Mouse (Mus musculus): ENCODE measurements at regions not wholly inside any gene's neighbourhood (a gene's known extent, or its start where the extent isn't known, plus 50 kb on each side); places are given as distances from the start of the nearest gene placed in this dataset.

DNA sequence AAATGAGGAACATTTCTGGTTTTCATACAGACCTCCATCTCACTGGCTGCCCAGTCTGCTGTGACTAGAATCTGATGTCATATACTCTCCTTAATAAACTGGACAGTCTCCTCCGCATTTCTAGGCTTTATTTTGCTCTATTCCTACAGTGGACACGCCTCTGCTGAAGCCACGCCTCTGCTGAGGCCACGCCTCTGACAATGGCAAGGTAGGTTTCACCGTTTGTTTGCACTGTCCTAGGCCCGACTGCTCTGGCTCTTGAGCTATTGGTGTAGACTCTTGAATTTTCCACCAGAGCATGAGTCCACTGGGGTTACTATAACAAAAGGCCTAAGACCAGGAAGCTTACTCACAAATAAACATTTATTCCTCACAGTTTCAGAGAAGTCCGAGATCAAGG lies 69.8 kb upstream of the Pax2 start:
- in situ Hi-C loops (cut with MboI, MseI), result no loop called here

DNA sequence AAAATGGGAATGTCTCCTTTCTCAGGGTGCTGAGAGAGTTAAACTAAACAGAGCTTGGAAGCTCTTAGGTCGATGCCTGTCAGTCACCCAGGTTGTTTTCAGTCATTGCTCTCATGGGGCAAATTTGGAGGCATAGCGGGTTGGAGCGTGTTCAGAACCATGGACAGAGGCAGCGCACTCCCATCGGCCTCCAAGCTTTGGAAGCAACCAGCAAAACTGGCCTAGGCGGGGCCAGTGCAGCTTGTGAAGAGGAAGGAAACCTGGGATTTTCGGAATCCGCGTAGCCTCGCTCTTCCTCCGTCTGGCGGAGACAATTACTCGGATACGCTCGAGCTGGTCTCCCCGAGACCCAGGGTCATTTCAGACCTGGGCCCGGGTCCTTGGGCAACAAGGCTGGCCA lies 63.4 kb upstream of the Pax2 start:
- in situ Hi-C loops (cut with MboI, MseI), result no loop called here

DNA sequence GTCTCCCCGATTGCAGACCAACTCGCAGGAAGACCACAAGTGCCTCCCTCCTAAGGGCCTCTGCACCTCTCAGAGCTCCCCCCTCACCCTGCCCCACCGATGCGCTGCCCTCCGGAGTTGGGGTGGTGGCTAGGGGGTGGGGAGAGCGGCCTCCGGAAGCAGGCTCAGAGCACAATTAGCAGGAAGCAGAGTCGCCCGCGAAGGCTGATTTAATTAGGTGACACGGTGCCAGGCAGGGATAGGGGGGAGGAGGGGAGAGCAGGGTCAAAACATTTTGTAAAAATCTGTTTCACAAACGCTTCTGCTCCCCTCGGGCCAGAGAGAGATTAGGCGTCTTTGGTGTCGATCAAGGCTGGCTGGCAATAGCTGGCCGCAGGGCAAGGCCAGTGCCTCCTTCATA lies 63.0 kb upstream of the Pax2 start:
- in situ Hi-C loops (cut with MboI, MseI), result no loop called here

DNA sequence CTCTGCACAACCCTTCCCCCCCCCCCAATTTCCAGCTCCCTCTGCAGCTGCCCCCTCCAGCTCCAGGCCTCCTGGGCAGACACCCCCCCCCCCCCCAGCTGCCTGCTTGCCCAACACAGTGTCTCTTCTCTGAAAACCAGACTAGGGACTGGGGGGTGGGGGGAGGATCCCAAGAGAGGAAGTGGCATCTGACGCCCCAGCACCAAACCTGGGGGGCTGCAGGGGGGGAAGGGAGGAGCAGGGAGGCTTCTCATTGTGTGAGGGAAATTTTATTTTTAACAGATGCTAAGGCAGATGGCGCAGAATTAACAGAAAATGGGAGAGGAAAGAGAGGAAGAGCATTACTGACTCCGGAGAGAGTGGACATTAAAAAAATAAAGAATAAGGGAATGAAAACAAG lies 60.5 kb upstream of the Pax2 start:
- in situ Hi-C loops (cut with MboI, MseI), result no loop called here

DNA sequence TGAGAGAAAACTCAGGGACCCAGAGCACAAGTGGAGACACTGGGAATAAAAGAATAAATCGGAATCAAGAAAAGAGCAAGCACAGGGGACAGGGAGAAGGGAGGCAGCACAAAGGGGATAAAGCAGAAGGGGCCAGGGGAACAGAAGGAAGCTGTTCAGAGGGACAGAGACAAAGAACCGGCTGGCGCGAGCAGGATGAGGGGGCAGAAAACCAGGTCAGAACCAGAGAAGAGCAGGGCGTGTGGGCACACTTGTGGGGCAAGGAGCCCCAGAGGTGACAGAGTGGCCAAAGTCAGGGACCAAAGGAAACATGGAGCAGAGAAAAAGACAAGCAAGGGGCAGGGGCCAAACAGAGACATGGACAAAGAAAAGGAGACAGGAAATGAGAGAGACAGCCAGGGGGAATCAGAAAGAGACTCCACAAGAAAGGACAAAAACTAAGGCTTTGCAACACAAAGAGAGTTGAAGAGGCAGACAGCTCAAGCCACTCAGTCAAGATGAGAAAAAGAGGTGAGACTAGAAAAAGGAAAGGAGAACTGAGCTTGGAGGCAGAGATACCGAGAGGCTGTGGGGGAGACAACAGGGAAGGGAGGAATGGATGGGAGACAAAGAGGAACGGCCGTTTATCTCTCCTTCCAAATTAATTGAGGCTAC lies 59.7 kb upstream of the Pax2 start:
- in situ Hi-C loops (cut with MboI, MseI), result no loop called here

DNA sequence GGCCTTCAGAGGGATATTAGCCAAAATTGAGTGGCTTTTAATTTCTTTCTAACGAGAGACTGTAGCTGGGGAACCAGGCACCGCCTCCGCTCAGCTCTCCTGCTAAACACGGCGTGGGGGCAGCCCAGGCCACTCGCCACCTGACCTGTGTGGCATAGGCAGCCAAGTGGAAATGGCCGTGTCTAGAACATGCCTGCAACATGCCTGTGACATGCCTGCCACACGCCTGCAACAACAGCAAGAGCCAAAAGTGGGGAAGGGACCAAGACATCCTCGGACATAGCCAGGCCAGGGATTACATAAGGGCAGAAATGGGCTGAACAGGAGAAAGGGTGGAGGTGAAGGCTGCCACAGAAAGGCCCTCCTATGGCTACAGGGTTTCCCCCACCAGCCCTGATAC lies 59.1 kb upstream of the Pax2 start:
- in situ Hi-C loops (cut with MboI, MseI), result no loop called here

DNA sequence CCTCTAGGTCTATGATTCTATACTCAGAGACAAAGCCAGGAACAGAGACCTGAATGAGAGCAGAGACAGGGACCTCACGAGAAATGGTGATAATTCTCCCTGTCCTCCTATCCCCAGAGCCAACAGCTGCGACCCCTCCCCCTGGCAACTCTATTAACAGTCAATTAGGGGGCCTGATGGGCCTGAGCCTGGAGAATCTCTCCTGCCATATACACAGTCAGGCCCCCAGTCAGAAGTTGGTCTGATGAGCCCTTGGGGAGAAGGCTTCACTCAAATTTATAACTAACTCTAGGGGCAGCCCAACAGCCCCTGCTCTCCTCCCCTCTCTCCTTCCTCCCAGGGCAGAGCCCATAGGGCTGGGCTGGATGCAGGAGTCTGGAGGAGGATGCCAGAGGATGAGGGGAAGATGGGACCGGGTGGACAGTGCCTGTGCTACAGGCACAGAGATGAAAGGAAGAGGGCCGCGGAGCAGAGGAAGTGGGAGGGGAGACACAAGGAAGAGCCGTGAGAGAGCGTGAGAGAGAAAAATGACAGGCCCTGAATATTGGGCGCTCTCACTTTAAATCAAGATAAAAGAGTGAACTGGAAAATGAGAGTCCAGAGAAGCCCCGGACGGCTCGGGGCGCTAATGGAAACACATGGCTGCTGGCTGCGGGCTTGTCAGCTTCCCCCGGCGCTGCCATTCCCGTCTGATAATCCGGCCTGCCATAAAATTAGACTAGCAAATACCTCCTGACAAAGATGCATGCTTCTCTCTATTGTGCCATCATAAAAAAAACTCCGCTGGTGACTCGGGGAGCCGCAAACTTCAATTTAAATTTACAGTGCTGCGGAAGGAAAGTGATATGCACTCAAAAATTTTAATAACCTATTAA lies 57.2 kb upstream of the Pax2 start:
- in situ Hi-C loops (cut with MboI, MseI), result no loop called here
